Mouse (Mus musculus): ENCODE results near the gene Calhm6.

Calhm6 gene

GRCm38 (mm10) chr10:34127392-34128378 lies at the start of gene Calhm6:
Gene Calhm6, minus strand, starts transcription at chr10:34127984.
- DNase-seq = peak in 1 of 2 experiments; percentile 13

DNA sequence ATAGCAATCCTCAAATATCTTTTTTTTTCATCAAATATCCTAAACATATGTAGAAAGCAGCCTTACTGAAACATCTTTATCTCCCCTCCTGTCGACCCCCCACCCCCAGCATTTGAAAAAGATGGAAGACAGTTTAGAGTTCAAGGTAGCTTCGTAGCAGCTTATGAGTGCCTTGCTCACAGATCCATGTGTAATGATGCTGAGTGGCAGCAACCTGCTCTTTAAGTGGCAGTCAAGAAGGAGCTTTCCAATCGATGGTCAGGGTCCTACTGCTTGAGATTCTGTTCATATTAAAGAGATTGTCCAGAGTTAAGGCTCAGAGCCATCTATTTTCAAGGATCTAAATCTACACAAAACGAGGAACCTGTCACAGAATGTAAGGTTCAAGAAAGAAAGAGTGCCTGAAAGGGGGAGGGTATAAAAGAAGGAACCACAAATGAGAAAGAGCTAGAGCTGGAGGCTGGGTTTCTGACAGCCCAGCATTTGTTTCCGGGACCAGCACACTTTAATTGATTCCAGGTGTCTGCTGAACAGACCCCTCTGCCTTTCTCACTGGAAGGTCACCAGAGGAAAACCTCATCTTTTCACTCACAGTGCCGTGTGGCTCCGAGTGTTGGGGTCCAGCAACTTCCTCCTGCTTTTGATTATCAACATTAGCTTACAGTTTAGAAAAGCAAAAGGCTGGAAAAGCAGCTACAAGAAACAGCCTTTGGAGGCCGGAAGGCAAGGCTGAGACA lies 48.3 kb upstream of the Calhm6 start:
- no peak for DNase-seq

- DNase-seq = no peak
Observed at GRCm38 (mm10) chr10:34172663-34173282, 45.0 kb upstream of the Calhm6 start.

DNA sequence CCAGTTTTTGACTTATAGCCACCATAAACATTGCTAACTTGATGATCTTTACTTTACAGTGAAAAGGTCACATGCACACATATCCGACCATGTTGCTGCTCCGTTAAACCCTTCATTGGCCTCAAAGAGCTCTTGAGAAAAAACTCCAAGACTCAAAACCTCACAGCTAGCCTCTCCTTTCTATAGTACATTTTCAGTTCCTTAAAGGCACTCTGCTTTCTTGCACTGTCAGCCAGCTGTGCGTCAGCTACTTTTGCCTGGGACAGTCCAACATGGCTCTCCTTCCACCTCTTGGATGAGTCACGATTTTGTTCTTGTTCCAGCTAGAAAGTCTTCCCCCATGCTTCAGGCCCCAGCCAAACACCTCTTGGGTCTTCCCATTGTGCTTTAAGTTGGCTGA lies 43.9 kb upstream of the Calhm6 start:
- DNase-seq = peak in 1 of 2 experiments; percentile 25

DNA sequence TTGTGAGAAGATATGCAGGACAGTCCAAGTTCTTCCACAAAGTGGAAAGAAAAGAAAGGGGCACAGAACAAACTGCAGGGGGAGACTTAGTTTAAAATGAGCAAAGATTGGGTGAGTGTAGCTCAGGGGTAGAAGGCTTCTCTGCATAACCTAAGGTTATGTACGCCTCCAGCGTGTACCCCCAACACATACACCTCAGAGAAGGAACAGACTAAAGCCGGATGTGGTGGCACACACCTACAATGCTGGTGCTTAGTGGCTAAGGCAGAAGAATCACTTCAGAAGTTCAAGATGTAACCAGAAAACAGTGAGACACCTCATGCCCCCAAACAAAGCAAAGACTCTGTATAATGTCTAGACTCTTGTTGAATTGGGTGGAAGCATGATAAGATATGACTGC lies 43.4 kb upstream of the Calhm6 start:
- no peak for DNase-seq

GRCm38 (mm10) chr10:34166971-34167370 lies 39.2 kb upstream of the Calhm6 start:
- no peak for DNase-seq

DNA sequence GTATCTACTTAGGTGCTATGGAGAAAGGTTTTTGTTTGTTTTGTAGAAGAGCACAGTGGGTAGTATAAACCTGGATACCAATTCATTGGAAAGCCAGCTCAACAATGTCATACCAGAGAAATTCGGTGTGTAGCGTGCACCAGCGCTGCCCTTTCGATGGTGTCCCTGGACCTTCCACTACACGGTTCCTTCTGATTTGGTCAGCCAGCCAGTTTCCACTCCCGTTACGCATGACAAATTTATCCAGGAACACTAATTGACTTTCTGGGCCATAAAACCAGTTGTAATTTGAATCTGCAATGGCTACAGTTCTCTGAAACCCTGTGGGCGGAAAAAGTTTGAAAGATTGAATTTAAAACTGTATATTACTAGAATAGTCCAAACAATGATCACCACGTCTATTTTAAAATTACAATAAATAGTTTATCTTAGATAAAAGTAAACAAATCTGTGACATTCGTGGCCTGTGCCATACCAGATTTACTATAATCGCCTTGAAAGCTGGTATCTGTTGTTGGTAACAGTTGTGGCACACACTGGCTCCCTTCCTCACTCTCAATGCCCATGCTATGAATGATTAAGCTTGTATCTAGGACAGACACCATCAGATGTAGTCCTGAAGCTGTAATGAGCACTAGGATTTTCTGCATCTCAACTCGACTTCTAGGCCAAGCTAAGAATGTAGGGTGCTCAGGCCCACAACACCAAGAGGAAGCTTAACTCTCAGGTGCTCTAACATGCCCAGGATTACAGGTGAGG lies 28.2 kb upstream of the Calhm6 start:
- no peak for DNase-seq

DNA sequence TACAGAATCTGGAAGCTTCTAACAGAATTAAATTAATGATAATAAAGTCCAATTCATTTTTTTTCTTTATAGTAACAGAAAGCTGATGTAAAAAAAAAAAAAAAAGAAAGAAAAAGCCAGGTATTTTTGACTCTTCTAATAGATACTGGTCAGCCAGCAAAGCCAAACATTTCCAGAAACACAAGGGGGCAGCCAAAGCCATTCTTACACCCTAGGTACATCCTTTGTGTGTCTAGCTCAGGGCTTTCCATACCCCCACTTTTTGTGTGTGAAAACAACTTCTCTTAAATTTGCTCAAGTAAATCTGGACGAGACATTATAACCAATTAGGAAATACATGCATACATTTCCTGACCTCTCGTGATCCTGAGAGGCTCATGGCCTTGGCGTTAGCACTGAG lies 24.0 kb upstream of the Calhm6 start:
- DNase-seq = no peak

DNA sequence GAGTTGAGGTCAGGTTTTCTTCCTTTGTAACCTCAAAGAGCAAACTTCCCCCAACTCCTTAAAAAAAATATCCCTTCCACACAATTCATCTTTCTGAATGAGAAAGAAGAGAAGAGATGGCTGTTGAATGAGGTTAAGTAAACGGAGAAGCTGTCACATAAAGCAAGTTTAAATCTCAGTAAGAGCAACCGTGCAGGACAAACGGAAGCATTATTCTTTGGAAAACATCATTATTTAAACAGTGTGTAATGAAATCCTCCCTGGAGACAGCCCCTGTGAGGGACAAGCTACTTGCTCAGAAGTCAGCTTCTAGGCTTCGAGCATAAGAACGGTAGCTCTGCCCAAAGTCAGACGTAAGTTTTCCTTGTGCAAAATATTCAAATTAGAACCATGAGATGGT lies 22.7 kb upstream of the Calhm6 start:
- no peak for DNase-seq

DNA sequence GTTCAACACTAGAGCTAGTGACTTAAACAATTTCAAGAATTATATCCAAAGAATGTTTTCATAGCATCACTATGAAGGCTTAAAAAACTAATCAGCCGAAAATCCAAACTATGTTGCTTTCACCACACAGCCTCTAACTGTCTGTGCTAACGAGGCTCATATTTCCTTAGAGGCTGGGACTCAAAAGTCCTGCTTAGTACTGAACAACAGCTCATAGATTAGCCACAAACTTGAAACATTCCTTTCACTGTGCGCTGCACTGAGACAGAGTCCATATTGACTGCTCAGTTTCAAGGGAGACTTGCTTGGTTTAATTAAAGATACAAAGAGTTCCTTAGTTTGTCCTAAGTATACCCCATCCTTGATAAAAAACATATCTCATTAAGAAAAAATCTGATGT lies 22.0 kb upstream of the Calhm6 start:
- DNase-seq = no peak

DNA sequence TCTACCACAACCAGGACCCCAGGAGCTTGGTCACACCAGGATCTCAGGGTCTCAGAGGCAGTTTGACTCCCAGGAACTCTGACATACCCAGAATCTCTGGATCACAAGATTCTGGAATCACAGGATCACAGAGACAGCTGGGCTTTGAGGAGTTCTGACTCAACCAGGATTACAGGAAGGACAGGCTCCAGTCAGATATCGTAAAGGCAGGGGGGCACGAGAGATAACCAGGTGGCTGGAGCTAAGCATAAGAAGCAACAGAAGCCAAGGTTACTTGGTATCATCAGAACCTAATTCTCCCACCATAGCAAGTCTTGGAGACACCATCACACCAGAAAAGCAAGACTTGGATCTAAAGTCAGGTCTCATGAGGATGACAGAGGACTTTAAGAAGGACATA lies 13.9 kb upstream of the Calhm6 start:
- DNase-seq = no peak

DNA sequence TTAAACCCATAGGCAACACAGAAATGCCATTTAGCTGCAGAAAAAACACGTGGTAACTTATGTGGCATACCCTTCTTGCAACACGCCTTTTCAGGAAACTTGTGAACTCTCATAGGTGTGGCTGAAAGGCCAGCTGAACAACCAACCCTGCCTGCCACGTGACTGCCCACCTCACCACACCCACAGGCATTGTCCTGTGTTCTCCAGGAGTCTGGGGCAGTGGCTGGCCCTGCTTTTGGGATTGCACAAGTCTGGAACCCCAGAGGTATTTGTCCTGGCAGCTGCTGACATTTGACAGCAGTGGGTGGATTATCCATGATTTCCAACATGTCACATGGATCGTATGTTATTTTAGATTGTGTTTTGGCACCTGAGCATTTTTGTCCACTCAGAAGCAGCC lies 12.0 kb upstream of the Calhm6 start:
- DNase-seq = peak in 1 of 2 experiments; percentile 31

GRCm38 (mm10) chr10:34138027-34138426 lies 10.2 kb upstream of the Calhm6 start:
- no peak for DNase-seq

GRCm38 (mm10) chr10:34136432-34136831 lies 8.6 kb upstream of the Calhm6 start:
- DNase-seq = no peak

GRCm38 (mm10) chr10:34131356-34131755 lies 3.6 kb upstream of the Calhm6 start:
- DNase-seq = no peak

DNA sequence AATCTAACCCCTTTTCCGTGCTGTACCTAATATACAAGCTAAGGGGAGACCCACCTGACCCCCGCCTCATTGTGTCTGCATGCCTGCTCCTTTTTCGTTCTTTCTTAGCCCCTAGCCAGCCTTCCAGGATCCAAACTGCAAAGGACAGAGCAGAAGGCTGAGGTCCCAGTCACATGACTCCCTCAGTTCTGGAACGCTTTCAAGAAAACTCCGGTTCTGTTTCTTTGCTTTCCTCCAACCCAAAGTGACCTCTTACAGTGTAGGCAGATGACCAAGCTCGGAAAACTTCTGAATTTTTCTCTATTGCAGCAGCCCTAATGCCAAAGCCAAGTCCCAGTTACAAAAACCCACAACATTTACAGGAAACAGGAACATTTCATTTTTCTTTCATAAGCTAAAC lies 607 bp upstream of the Calhm6 start:
- peak; percentile 31 to 40 for DNase-seq

DNA sequence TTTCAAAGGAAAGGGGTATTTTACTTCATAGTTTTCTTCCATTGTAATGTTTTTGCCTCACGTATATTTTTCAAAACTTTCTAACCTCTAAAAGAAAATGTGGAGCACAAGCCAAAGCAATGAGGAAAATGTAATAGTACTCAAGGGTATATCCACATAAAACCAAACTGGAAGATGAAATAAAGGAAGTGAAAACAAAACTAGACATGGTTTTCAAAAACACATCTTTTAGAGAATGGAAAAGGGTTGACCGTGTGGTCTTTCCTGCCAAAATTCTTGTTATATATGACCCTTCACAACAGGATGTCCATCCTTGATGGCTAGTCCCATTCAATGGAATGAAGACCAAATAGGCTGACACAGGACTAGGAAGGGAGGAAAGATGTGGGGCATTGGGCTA lies 9.4 kb downstream of the Calhm6 start:
- no peak for DNase-seq

GRCm38 (mm10) chr10:34117770-34118169 lies 10.0 kb downstream of the Calhm6 start:
- DNase-seq = no peak

DNA sequence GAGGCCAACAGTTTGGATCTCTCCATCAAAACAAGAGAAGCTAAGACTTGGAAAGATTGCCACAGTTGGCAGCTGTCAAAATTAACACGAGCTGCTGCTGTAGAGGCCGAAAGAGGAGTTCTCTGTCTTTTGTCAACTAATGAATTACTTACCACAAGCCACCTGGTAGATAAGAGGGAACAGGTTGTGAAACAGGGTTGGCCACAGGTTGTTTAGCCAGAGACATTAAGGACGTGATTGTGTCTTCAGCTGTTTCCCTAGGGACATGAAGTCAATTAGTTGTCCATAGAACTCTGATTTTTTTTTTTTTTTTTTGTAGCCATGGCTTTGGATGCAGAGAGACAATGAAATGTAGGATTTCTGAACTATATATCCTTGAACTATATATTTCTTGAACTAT lies 10.7 kb downstream of the Calhm6 start:
- DNase-seq = no peak

GRCm38 (mm10) chr10:34111964-34112738 lies 15.6 kb downstream of the Calhm6 start:
- no peak for DNase-seq

DNA sequence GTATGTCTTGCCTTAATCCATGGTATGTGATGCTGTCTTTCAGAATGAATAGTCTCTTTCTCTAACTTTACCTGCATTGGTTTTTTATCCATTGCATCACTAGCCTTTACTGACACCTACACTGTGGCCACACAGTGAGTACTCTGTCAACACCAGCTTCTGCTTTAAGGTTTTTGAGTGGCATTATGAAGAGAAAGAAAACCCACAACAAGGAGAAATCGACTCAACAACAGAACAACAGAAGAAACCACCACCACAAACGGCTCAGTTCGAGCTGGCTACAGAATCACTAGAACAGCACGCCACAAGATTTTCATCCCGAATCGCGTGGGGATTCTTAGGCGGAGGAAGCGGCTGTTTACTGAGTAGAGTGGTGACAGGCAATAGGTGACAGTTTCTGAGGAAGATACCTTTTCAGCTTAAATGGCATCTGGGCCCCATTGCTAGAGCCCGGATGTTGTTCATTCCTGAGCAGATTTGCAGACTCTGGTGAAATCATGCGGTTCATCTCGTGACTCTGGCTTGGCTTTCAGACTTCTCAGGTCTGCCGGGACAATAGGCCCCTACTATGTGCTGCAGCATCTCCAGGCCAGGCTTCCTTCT lies 16.8 kb downstream of the Calhm6 start:
- DNase-seq = no peak
